Comparison of ENCODE assay signal across 7 mouse cellular contexts in genomic region chr2:68860904-68861685, GRCm38 (mm10). TPM values are rescaled to one million over a fixed set of nuclear protein-coding genes. Genes with fewer than 3 reads are reported as not detected.
A peak's percentile ranks its signal among the peaks of the same experiment; 100 is the strongest.
DNase-seq lines count a peak whose midpoint lies in the region; ATAC-seq and TF ChIP-seq lines count a peak whose summit lies in the region.

Gene Cers6, plus strand, starts transcription at chr2:68861441.

- no peaks in the 10 kb centered on the region for H3K9me3 ChIP-seq in embryonic facial prominence, embryonic 10.5 days
- H3K9me3 ChIP-seq in limb, embryonic 11.5 days (ENCODE audit: control insufficient read depth, low read length): no peaks in the 10 kb centered on the region
- H3K9me3 ChIP-seq in midbrain, embryonic 13.5 days: no peaks in the 10 kb centered on the region

- H3K27ac ChIP-seq in embryonic facial prominence, embryonic 10.5 days (replicated peaks): peak within 1 kb of the TSS; percentile 94
- peak within 1 kb of the TSS; percentile 33 for H3K27ac ChIP-seq in kidney, adult 2 months (ENCODE audit: insufficient read depth, low read depth, low read length)
- peak within 1 kb of the TSS; percentile 61; the same call in 1 of the 2 replicates for H3K27ac ChIP-seq in limb, embryonic 11.5 days (replicated peaks; ENCODE audit: low read depth, low read length)
- peak within 1 kb of the TSS; percentile 93 for H3K27ac ChIP-seq in midbrain, embryonic 13.5 days
- peak within 1 kb of the TSS; percentile 70 for H3K27ac ChIP-seq in small intestine, adult 2 months (ENCODE audit: insufficient read depth, low read depth, low read length)

- H3K36me3 ChIP-seq in embryonic facial prominence, embryonic 10.5 days (replicated peaks): no peaks in the 10 kb centered on the region
- no peaks in the 10 kb centered on the region for H3K36me3 ChIP-seq in kidney, adult 2 months (ENCODE audit: control insufficient read depth, insufficient read depth, low read length)
- H3K36me3 ChIP-seq in limb, embryonic 11.5 days (ENCODE audit: control insufficient read depth, insufficient read depth, low read length): no peaks in the 10 kb centered on the region
- H3K36me3 ChIP-seq in midbrain, embryonic 13.5 days: no peaks in the 10 kb centered on the region
- no peaks in the 10 kb centered on the region for H3K36me3 ChIP-seq in small intestine, adult 2 months (ENCODE audit: control insufficient read depth, insufficient read depth, low read length)

- under 1% methylated on average over 53 of the region's 53 CpGs for WGBS in embryonic facial prominence, embryonic 10.5 days
- 1% methylated on average over 53 of the region's 53 CpGs for WGBS in kidney, adult 2 months
- WGBS in limb, embryonic 11.5 days: under 1% methylated on average over 53 of the region's 53 CpGs
- under 1% methylated on average over 53 of the region's 53 CpGs for WGBS in midbrain, embryonic 13.5 days
- WGBS in small intestine, adult 2 months: 1% methylated on average over 53 of the region's 53 CpGs

- DNase-seq in adrenal gland, postnatal 25 days: peak; percentile 98
- peak; percentile 98 for DNase-seq in embryonic facial prominence, embryonic 10.5 days (ENCODE audit: low spot score)
- peak; percentile 97 to 98 for DNase-seq in heart, adult 18-20 months
- DNase-seq in kidney, adult 2 months: peak; percentile 98
- peak; percentile 96 for DNase-seq in limb, embryonic 11.5 days (ENCODE audit: low spot score)

- H3K4me1 ChIP-seq in embryonic facial prominence, embryonic 10.5 days: peaks cover 29% of the 10 kb centered on the region
- H3K4me1 ChIP-seq in kidney, adult 2 months (ENCODE audit: control insufficient read depth, insufficient read depth, low read length): no peaks in the 10 kb centered on the region; the same call in 1 of the 2 replicates
- no peaks in the 10 kb centered on the region for H3K4me1 ChIP-seq in limb, embryonic 11.5 days (ENCODE audit: control insufficient read depth, insufficient read depth, low read length)
- H3K4me1 ChIP-seq in midbrain, embryonic 13.5 days (replicated peaks): peaks cover 25% of the 10 kb centered on the region
- peaks cover 4% of the 10 kb centered on the region; the same call in 1 of the 2 replicates for H3K4me1 ChIP-seq in small intestine, adult 2 months (ENCODE audit: control insufficient read depth, insufficient read depth, insufficient read length, low read length)

- peak within 1 kb of the TSS; percentile 85 for H3K4me3 ChIP-seq in embryonic facial prominence, embryonic 10.5 days
- peak within 1 kb of the TSS; percentile 76 for H3K4me3 ChIP-seq in kidney, adult 2 months (ENCODE audit: insufficient read depth, low read depth, low read length)
- peak within 1 kb of the TSS; percentile 86 for H3K4me3 ChIP-seq in limb, embryonic 11.5 days (ENCODE audit: low read depth, low read length)
- H3K4me3 ChIP-seq in midbrain, embryonic 13.5 days (replicated peaks): peak within 1 kb of the TSS; percentile 83
- H3K4me3 ChIP-seq in small intestine, adult 2 months (ENCODE audit: low read depth, low read length): peak within 1 kb of the TSS; percentile 85

- H3K27me3 ChIP-seq in embryonic facial prominence, embryonic 10.5 days (replicated peaks; ENCODE audit: low read depth, poor library complexity, severe bottlenecking): peaks cover 15% of the 10 kb centered on the region
- no peaks in the 10 kb centered on the region for H3K27me3 ChIP-seq in kidney, adult 2 months (replicated peaks; ENCODE audit: control insufficient read depth, insufficient read depth, low read length)
- no peaks in the 10 kb centered on the region for H3K27me3 ChIP-seq in limb, embryonic 11.5 days (ENCODE audit: control insufficient read depth, insufficient read depth, low read length)
- H3K27me3 ChIP-seq in midbrain, embryonic 13.5 days: peaks cover 9% of the 10 kb centered on the region
- no peaks in the 10 kb centered on the region for H3K27me3 ChIP-seq in small intestine, adult 2 months (ENCODE audit: control insufficient read depth, insufficient read depth, low read length)

- peak; percentile 98 for ATAC-seq in limb, embryonic 11.5 days (ENCODE audit: insufficient number of reproducible peaks, low FRiP score, low TSS enrichment, low read depth)
- peak; percentile 98 for ATAC-seq in midbrain, embryonic 13.5 days

- no peak for TF ChIP-seq CTCF in kidney, adult 2 months (conservative IDR thresholded peaks at IDR 0.05; ENCODE audit: insufficient read depth, insufficient read length, low read depth, low read length)
- no peak for TF ChIP-seq CTCF in small intestine, adult 2 months (IDR thresholded peaks at IDR 0.05; ENCODE audit: extremely low read depth, insufficient read length, insufficient replicate concordance, low read depth, low read length)

- TF ChIP-seq POLR2A in kidney, adult 2 months (IDR thresholded peaks at IDR 0.05; ENCODE audit: low read depth, low read length): peak; percentile 37
- peak; percentile 96 for TF ChIP-seq POLR2A in small intestine, adult 2 months (IDR thresholded peaks at IDR 0.05; ENCODE audit: low read depth, low read length)

- H3K4me2 ChIP-seq in limb, embryonic 11.5 days (ENCODE audit: low read depth, severe bottlenecking): peak within 1 kb of the TSS; percentile 82
- peak within 1 kb of the TSS; percentile 78 for H3K4me2 ChIP-seq in midbrain, embryonic 13.5 days (replicated peaks)

- H3K9ac ChIP-seq in limb, embryonic 11.5 days (ENCODE audit: low read length): peak within 1 kb of the TSS; percentile 88
- peak within 1 kb of the TSS; percentile 92 for H3K9ac ChIP-seq in midbrain, embryonic 13.5 days (replicated peaks)

RNA-seq across cellular contexts. Expression of gene Cers6, which starts in this region (rescaled TPM):
- total RNA-seq in adrenal gland, postnatal 25 days (2021): 6.2 and 7.4 TPM in 2 replicates
- polyA plus RNA-seq in embryonic facial prominence, embryonic 10.5 days (2016; fragmentation: Nextera tagmentation; extraction: Ambion mirVana): 28.4 and 28.8 TPM in 2 replicates
- total RNA-seq in heart, adult 18-20 months (2021): 10 to 100 TPM in 1 of 2 experiments, 1 to 10 TPM in 1; 7.9 to 11.4 TPM
- 11.1 and 12.1 TPM in 2 replicates for polyA plus RNA-seq in kidney, adult 2 months (2012; rRNA removed)
- polyA plus RNA-seq in limb, embryonic 11.5 days (2014; fragmentation: Nextera tagmentation; extraction: Ambion mirVana): 26.8 and 27.8 TPM in 2 replicates
- polyA plus RNA-seq in midbrain, embryonic 13.5 days (2015; fragmentation: Nextera tagmentation; extraction: Ambion mirVana): 47.1 and 54.5 TPM in 2 replicates
- 9.7 and 19.4 TPM in 2 replicates for polyA plus RNA-seq in small intestine, adult 2 months (2012; rRNA removed)

Comparison
In these comparisons a context has a peak if more than half of its experiments do, and no peak if none do; other contexts are left out.
1. Peak in every context shown above with its lines: DNase-seq, ATAC-seq, H3K4me3 ChIP-seq and H3K27ac ChIP-seq.
2. H3K27ac ChIP-seq: peak in every context shown above with its lines; median percentile 94 in embryonic facial prominence, embryonic 10.5 days; 93 in midbrain, embryonic 13.5 days; 70 in small intestine, adult 2 months; 61 in limb, embryonic 11.5 days; 33 in kidney, adult 2 months.